Mouse (Mus musculus) cerebellum, postnatal 25 days (tissue): ENCODE measurements around the gene Ufsp2.

Source experiments
- DNase-seq, 2 experiments: peaks; one replicate each; pipeline ENCODE4 v3.0.0; 2021; ENCODE audit warnings: mixed read lengths in 2 of 2

Gene Ufsp2

DNA sequence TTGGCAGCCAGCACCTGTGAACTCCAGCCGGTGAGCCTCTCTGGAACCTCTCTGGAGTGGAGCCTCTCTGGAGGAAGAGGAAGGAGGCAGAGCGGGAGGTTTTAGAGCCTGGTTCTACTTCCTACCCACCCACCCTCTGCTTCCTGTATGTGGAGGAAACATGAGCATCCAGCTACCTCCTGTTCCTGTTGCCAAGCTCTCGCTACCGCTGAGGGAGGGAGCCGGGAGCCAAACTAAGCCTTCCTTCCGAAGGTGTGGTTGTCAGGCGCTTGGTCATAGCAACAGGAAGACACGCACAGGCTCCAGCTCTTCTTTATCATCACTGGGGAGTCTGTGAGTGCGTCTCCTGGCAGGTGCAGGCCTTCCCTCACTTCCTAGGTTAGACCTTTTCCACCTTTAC, 46.9 kb downstream of the Ufsp2 start:
- no peak for DNase-seq

DNA sequence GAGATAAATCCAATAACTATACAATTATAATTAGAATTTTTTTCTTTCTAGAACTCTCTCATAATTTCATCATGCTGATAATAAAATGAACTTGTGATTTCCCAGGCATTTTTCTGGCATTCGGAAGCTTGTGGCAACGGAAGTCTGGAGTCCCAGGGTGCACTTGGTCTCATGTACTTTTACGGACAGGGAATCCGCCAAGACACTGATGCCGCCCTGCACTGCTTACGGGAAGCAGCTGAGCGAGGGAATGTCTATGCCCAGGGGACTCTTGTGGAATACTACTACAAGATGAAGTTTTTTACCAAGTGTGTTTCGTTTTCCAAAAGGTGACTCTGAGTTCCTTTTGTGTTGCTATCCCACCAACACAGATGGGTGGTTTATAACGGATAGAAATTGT, 47.4 kb downstream of the Ufsp2 start:
- DNase-seq: no peak

DNA sequence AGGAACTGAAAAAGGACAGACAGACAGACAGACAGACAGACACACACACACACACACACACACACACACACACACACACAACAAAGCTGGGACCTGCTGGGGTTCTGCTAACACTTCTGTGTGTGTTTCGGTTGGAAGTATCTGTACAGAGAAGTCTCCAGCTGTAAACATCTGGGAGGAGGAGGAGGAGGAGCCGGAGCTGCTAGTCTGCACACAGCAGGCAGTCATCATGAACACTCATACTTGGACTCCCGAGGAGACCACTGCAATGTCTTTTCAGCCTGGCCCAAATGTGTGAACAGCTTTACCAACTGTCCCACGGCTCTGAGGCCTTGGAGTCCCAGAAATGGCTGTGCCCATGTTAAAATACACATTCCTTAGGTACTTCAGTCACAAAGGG, 49.1 kb downstream of the Ufsp2 start:
- no peak for DNase-seq

GRCm38 (mm10) chr8:46036217-46036616, 60.9 kb downstream of the Ufsp2 start:
- no peak for DNase-seq

- DNase-seq: no peak
Measured at GRCm38 (mm10) chr8:46039666-46040065, 64.3 kb downstream of the Ufsp2 start.

- no peak for DNase-seq
Measured at GRCm38 (mm10) chr8:46040260-46040659, 64.9 kb downstream of the Ufsp2 start.
